Mouse (Mus musculus) neural tube, embryonic 14.5 days (tissue): ENCODE results near the gene Dnajb12. TPM values are rescaled to one million over a fixed set of nuclear protein-coding genes. Genes with fewer than 3 reads are reported as not detected.

ENCODE experiments used
- ATAC-seq: fragments of 200-750 bp; cut with Nextera tagmentation; 2 replicates; pipeline ENCODE4 v1.8.0; 2017; ENCODE audit warnings: low read depth, mild to moderate bottlenecking, moderate TSS enrichment, moderate library complexity
- H3K27ac ChIP-seq: fragments of 300-500 bp; sonication (generic); 2 replicates; pipeline ENCODE4 v1.5.1; 2014; ENCODE audit warnings: low read depth, mild to moderate bottlenecking, control low read depth, low read length, moderate library complexity, mixed read lengths
- H3K27me3 ChIP-seq: fragments of 300-500 bp; sonication (generic); 2 replicates; pipeline ENCODE4 v1.6.1; 2014; ENCODE audit warnings: low read length; ENCODE audit not compliant: control insufficient read depth, insufficient read depth
- H3K36me3 ChIP-seq: fragments of 300-500 bp; sonication (generic); 2 replicates; pipeline ENCODE4 v1.6.1; 2014; ENCODE audit warnings: low read length, mixed read lengths; ENCODE audit not compliant: control insufficient read depth, insufficient read depth
- H3K4me1 ChIP-seq: fragments of 300-500 bp; sonication (generic); 2 replicates; pipeline ENCODE4 v1.6.1; 2014; ENCODE audit warnings: low read length; ENCODE audit not compliant: control insufficient read depth, insufficient read depth
- H3K4me2 ChIP-seq: fragments of 300-500 bp; sonication (generic); 2 replicates; pipeline ENCODE4 v1.6.1; 2014; ENCODE audit warnings: mild to moderate bottlenecking, low read depth, low read length, control low read depth
- H3K4me3 ChIP-seq: fragments of 300-500 bp; sonication (generic); 2 replicates; pipeline ENCODE4 v1.5.1; 2014; ENCODE audit warnings: low read depth, low read length, control low read depth, mixed read lengths
- H3K9ac ChIP-seq: fragments of 300-500 bp; sonication (generic); replicated peaks from 2 replicates; pipeline ENCODE4 v1.6.1; 2014; ENCODE audit warnings: low read depth, mild to moderate bottlenecking, control low read depth, low read length, mixed read lengths
- H3K9me3 ChIP-seq: fragments of 300-500 bp; sonication (generic); 2 replicates; pipeline ENCODE4 v1.6.1; 2016; ENCODE audit warnings: low read length; ENCODE audit not compliant: control insufficient read depth
- WGBS: fragments of 180-500 bp; shearing (Covaris S2); extraction: QIAGEN DNeasy Blood & Tissue Kit; methylation state at CpG from one replicate; pipeline ENCODE4 v1.1.7; 2014; 5-methylcytosine and 5-hydroxymethylcytosine counted together
- polyA plus RNA-seq: library from polyadenylated mRNA; unstranded; fragments of >200 nt; fragmentation: Nextera tagmentation; extraction: Ambion mirVana; gene quantifications from 2 replicates; pipeline ENCODE4 v1.2.1, GENCODE M21; 2014

The Dnajb12 gene
- polyA plus RNA-seq, 1 experiment from 2014 or later: 23.0 TPM

DNA sequence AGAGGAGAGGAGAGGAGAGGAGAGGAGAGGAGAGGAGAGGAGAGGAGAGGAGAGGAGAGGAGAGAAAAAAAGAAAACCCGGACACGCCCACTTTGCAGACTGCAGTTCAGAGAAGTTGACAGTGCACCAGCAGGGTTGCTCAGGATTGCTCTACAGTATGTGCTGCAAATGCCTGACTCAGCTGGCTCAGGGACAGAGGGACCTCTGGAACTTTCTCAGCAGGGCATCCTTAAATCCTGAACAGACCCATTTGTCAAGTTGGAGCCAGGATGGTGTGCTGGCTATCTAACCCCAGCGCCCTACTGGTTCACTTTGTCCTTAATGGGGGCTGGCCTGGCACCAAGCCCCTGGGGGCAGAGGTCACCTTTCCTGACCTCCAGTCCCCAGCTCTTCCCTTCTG lies 54.7 kb downstream of the Dnajb12 start:
- no peak for ATAC-seq

DNA sequence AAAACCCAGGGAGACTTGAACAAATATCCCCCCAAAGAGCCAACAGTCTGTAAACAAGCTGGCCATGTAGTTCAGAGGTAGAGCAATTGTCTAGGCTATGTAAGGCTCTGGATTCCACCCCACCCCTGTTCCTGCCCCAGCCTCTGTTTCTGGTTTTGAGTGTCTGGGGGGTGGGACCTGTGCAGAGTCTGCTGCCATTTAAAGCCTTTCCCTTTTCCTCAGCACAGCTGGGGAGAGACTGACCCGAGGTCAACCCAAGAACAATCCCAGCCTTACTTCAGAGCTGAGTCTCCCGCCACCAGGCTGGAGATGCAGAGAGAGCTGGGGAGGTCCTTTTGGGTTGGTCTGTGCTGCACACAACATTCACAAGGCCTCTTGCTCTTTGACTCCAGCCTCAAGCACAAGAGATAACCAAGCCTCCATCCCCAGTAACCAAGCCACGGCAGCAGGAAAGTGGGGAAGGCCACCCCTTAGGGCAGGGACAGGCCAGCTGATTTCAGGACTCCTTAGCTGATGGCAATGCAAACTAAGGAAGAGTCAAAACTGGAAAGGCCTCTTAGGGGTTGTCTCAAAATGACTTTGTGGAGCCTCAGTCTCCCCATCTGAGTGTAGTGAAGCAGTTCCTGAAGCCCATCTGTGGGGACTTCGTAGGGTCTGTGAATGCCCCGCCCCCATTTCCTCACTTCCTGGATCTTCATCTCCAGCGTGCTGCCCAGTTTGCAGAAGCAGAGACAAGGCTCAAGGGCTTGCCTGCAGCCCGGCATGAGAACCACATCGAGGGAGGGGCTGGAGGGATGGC lies 56.9 kb downstream of the Dnajb12 start:
- Histone ChIP-seq H3K9me3 (no peaks in the 10 kb centered on the region), H3K36me3 (no peaks in the 10 kb centered on the region), H3K9ac (no peak overlapping the region), H3K4me1 (no peaks in the 10 kb centered on the region), H3K27me3 (no peaks in the 10 kb centered on the region), H3K27ac (no peak overlapping the region), H3K4me3 (no peak overlapping the region), H3K4me2 (no peak overlapping the region)
- 54% methylated on average over 8 of the region's 8 CpGs for WGBS
- no peak for ATAC-seq

More for the DNA sequence above, 54.7 kb downstream of the Dnajb12 start:
- H3K27me3 ChIP-seq: no peaks in the 10 kb centered on the region
- H3K9me3 ChIP-seq: no peaks in the 10 kb centered on the region
- no peak overlapping the region for H3K9ac ChIP-seq
- H3K27ac ChIP-seq: no peak overlapping the region
- H3K4me1 ChIP-seq: no peaks in the 10 kb centered on the region
- no peak overlapping the region for H3K4me2 ChIP-seq
- no peaks in the 10 kb centered on the region for H3K36me3 ChIP-seq
- no peak overlapping the region for H3K4me3 ChIP-seq
- 49% methylated on average over 3 of the region's 3 CpGs for WGBS

DNA sequence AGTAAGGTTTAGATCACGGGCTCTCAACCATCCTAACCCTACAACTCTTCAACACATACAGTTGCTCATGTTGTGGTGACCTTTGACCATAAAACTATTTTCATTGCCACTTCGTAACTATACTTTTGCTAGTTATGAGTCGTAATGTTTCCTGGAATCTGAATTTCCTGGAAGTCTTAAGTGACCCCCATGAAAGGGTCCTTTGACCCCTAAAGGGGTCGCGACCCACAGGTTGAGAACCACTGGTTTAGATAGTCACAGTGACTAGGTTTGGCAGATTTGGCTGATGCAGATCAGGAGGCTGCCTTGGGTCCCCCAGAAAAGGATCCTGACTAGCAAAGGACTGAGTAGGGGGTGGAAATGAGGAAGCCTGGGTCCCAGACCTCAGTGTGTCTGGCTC lies 59.3 kb downstream of the Dnajb12 start:
- Histone ChIP-seq H3K9ac (no peak overlapping the region), H3K4me1 (peaks cover 10% of the 10 kb centered on the region), H3K36me3 (no peaks in the 10 kb centered on the region), H3K4me3 (no peak overlapping the region), H3K27me3 (no peaks in the 10 kb centered on the region), H3K27ac (no peak overlapping the region), H3K9me3 (no peaks in the 10 kb centered on the region), H3K4me2 (no peak overlapping the region)
- no peak for ATAC-seq
- 86% methylated on average over 5 of the region's 5 CpGs for WGBS

DNA sequence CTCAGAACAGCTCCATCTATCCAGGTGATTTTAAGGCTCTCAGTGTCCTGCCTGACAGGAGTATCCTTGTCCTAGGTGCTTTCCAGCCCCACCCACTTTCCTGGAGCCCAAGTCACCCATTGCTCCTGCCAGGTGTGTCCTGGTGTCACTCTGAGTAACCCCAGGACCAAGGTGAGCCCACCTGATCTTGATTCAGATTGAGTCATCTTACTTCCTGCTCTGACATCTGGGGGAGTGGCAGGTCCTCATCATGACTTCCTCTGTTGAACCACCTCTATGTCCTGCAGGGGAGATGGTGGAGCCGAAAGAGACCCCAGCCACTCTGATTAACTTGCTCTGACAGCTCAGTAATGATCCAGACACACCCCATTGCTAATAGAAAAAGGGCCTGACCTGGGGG lies 59.7 kb downstream of the Dnajb12 start:
- no peak overlapping the region for H3K4me3 ChIP-seq
- H3K4me1 ChIP-seq: peaks cover 10% of the 10 kb centered on the region
- no peaks in the 10 kb centered on the region for H3K27me3 ChIP-seq
- H3K4me2 ChIP-seq: no peak overlapping the region
- H3K9ac ChIP-seq: no peak overlapping the region
- no peak for ATAC-seq
- H3K9me3 ChIP-seq: no peaks in the 10 kb centered on the region
- no peaks in the 10 kb centered on the region for H3K36me3 ChIP-seq
- no peak overlapping the region for H3K27ac ChIP-seq
- WGBS: 81% methylated on average over 1 of the region's 1 CpGs

DNA sequence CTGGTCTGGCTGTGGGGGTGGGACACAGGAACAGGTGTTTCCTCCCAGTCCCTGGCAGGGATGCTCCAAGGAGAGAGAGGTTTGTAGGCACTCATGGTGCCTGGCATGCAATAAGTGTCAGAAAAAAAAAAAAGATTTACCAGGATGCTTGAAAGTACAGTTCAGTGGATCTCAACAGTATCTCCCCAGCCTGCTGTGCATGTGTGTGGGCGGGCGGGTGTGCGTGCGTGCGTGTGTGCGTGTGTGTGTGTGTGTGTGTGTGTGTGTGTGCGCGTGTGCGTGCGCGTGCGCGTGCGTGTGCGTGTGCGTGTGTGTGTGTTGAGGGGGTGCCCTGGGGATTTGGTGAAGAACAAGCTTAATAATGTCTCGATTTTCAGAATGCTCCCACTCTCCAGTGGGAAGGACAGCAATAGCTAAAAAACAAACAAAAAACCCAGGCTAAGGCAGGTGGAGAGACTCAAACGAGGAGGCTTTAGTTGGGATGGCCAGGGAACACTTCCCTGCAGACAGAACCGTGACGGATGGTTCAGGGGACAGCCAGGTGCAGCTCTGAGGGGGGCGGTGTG lies 63.0 kb downstream of the Dnajb12 start:
- H3K4me2 ChIP-seq: peak overlapping the region; percentile 41
- no peaks in the 10 kb centered on the region for H3K36me3 ChIP-seq

DNA sequence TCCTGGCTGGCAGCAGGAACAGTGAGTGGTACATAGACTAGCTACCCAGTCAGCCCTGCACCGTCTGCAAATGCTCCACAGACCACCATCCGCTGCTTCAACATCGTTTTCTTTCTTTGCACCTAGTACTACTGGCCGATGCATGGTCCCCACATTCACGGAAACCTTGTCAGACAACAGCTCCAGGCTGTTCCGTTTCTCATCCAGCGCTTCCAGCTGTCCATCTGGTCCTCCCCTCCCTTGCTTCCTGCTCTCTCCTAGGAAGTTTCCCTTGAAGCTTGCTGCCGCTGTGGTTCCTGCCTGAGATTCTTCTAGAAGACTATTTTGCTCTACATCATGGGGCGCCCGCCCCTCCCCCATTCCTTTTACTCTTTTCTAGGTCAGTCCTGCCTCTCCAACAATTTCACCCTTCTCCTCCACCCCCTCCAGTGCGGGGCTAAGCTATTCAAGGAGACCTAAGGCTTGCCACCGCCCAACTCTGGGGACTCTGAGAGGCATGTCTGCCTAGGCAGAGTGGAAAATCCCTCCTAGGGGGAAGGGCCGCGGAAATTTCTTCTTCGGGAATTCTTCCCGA lies 63.6 kb downstream of the Dnajb12 start:
- Histone ChIP-seq H3K4me1 (peaks cover 10% of the 10 kb centered on the region), H3K9ac (peak overlapping the region; percentile 41; the same call in 1 of the 2 replicates), H3K36me3 (no peaks in the 10 kb centered on the region), H3K9me3 (no peaks in the 10 kb centered on the region), H3K27me3 (no peaks in the 10 kb centered on the region), H3K4me2 (peak overlapping the region; percentile 41), H3K4me3 (peak overlapping the region; percentile 12; the same call in 1 of the 2 replicates), H3K27ac (peak overlapping the region; percentile 70)
- WGBS: 6% methylated on average over 16 of the region's 16 CpGs
- peak; percentile 63 for ATAC-seq

More for the DNA sequence above, 63.0 kb downstream of the Dnajb12 start:
- H3K27ac ChIP-seq: peak overlapping the region; percentile 70
- no peaks in the 10 kb centered on the region for H3K27me3 ChIP-seq
- ATAC-seq: no peak
- peak overlapping the region; percentile 12; the same call in 1 of the 2 replicates for H3K4me3 ChIP-seq
- peak overlapping the region; percentile 41; the same call in 1 of the 2 replicates for H3K9ac ChIP-seq
- 53% methylated on average over 21 of the region's 21 CpGs for whole genome bisulfite sequencing
- no peaks in the 10 kb centered on the region for H3K9me3 ChIP-seq
- H3K4me1 ChIP-seq: peaks cover 10% of the 10 kb centered on the region

DNA sequence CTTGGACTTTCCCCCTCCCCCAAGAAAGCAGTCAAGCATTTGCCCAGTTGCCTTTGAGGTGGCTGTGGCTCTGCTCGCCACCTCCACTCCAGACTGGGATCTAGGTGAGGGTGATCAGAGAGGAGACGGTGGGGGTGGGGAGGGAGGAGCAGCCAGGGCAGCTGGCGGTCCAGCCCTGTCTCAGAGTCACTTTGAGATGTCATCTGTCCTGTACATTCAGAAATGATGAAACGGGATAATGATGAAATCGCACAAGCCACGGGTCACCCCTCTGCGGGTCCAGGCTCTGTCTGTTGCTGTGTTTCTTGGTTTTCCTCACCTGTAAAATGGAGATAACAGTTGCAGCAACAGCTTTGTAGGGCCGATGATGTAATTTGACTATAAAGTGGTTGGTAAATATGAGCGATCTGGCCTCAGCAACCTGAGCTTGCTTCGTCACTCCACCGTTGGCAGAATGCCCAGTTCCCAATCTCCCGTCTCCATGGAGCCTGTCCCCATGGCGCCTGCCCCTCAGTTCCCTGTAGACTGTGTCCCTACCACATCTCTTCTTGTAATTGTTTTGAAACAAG lies 64.1 kb downstream of the Dnajb12 start:
- WGBS: 48% methylated on average over 13 of the region's 13 CpGs
- Histone ChIP-seq H3K9me3 (no peaks in the 10 kb centered on the region), H3K4me1 (peaks cover 10% of the 10 kb centered on the region), H3K9ac (no peak overlapping the region), H3K4me2 (peak overlapping the region; percentile 41; the same call in 1 of the 2 replicates), H3K4me3 (peak overlapping the region; percentile 12; the same call in 1 of the 2 replicates), H3K27me3 (no peaks in the 10 kb centered on the region), H3K27ac (no peak overlapping the region), H3K36me3 (no peaks in the 10 kb centered on the region)
- peak; percentile 57; the same call in 1 of the 2 replicates for ATAC-seq

DNA sequence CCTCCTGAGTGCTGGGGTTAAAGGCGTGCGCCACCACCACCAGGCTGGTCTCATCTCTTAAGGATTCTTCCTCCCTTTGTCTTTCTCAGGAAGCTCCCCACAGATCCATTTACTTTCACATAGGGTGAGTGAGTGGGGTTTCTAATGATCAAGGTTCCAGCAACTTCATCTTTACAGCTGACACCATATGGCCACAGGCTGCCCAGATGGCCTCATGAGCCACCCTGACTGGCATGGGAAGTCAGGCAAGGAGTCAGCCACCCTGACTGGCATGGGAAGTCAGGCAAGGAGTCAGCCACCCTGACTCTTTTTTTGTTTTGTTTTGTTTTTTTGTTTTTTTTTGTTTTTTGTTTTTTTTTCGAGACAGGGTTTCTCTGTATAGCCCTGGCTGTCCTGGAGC lies 66.1 kb downstream of the Dnajb12 start:
- Histone ChIP-seq H3K9ac (no peak overlapping the region), H3K27me3 (no peaks in the 10 kb centered on the region), H3K36me3 (no peaks in the 10 kb centered on the region), H3K9me3 (no peaks in the 10 kb centered on the region), H3K4me2 (no peak overlapping the region), H3K27ac (no peak overlapping the region), H3K4me1 (peaks cover 22% of the 10 kb centered on the region), H3K4me3 (no peak overlapping the region)
- WGBS: 84% methylated on average over 3 of the region's 3 CpGs
- ATAC-seq: no peak

DNA sequence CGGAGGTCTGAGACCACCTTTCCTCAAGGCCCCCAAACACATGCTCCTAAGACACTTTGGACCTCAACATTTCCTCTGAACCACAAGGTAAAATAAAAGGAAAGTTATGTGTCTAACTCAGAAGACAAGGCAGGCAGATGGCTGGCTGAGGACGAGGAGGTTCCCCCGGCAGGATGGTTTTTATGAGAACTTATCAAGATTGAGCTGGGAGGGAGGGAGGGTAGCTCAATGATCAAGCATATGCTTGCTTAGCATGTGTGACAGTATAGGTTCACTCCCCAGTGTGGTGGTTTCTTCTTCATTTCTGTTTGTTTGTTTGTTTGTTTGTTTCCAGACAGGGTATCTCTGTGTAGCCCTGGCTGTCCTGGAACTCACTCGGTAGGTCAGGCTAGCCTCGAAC lies 67.0 kb downstream of the Dnajb12 start:
- H3K4me3 ChIP-seq: no peak overlapping the region
- no peak overlapping the region for H3K4me2 ChIP-seq
- no peak overlapping the region for H3K27ac ChIP-seq
- H3K9me3 ChIP-seq: no peaks in the 10 kb centered on the region
- no peaks in the 10 kb centered on the region for H3K27me3 ChIP-seq
- H3K4me1 ChIP-seq: peaks cover 22% of the 10 kb centered on the region
- H3K36me3 ChIP-seq: no peaks in the 10 kb centered on the region
- ATAC-seq: no peak
- WGBS: 91% methylated on average over 5 of the region's 5 CpGs
- H3K9ac ChIP-seq: no peak overlapping the region
